Mouse (Mus musculus) c-Kit-positive CD71-positive TER-119-positive erythroid progenitor cells, embryonic 14.5 days (primary cell): ENCODE results near the gene Slc2a8.
"Not testable (repeated sequence)": the region's sequence is repeated elsewhere in the genome, so short reads cannot be mapped to it uniquely, and the experiment has no call there.

Experiments used
- DNase-seq: peaks from one replicate; pipeline ENCODE4 v3.0.0-alpha.2; 2013; ENCODE audit warnings: low spot score

The Slc2a8 gene

GRCm38 (mm10) chr2:32981725-32982271 lies at the start of gene Slc2a8:
TSS of gene Slc2a8 (minus strand) at chr2:32982083.
- DNase-seq: peak; percentile 88

- no peak for DNase-seq
These were observed 43.2 kb upstream of the Slc2a8 start for GRCm38 (mm10) chr2:33025040-33025439.

GRCm38 (mm10) chr2:33024564-33024963 lies 42.7 kb upstream of the Slc2a8 start:
- DNase-seq: no peak

- DNase-seq: no peak
These were observed 41.0 kb upstream of the Slc2a8 start for GRCm38 (mm10) chr2:33022846-33023245.

GRCm38 (mm10) chr2:33018026-33018425 lies 36.1 kb upstream of the Slc2a8 start:
- DNase-seq: peak; percentile 13

GRCm38 (mm10) chr2:33017191-33017590 lies 35.3 kb upstream of the Slc2a8 start:
- no peak for DNase-seq

- DNase-seq: no peak
These were observed 33.0 kb upstream of the Slc2a8 start for GRCm38 (mm10) chr2:33014877-33015276.

GRCm38 (mm10) chr2:33009055-33009454 lies 27.2 kb upstream of the Slc2a8 start:
- DNase-seq: not testable (repeated sequence)

GRCm38 (mm10) chr2:33005041-33005440 lies 23.2 kb upstream of the Slc2a8 start:
- DNase-seq: no peak

GRCm38 (mm10) chr2:33002144-33002543 lies 20.3 kb upstream of the Slc2a8 start:
- no peak for DNase-seq

- DNase-seq: no peak
These were observed 17.9 kb upstream of the Slc2a8 start for GRCm38 (mm10) chr2:32999752-33000151.

GRCm38 (mm10) chr2:32997792-32998191 lies 15.9 kb upstream of the Slc2a8 start:
- no peak for DNase-seq

- DNase-seq: no peak
These were observed 15.2 kb upstream of the Slc2a8 start for GRCm38 (mm10) chr2:32997081-32997480.

- DNase-seq: no peak
These were observed 10.2 kb upstream of the Slc2a8 start for GRCm38 (mm10) chr2:32992130-32992529.

GRCm38 (mm10) chr2:32990167-32990832 lies 8.4 kb upstream of the Slc2a8 start:
- DNase-seq: no peak

- no peak for DNase-seq
These were observed 7.5 kb upstream of the Slc2a8 start for GRCm38 (mm10) chr2:32989376-32989775.

GRCm38 (mm10) chr2:32985844-32986243 lies 4.0 kb upstream of the Slc2a8 start:
- DNase-seq: no peak

GRCm38 (mm10) chr2:32983617-32984016 lies 1.7 kb upstream of the Slc2a8 start:
- DNase-seq: no peak

- DNase-seq: peak; percentile 13
These were observed 817 bp upstream of the Slc2a8 start for GRCm38 (mm10) chr2:32982700-32983099.

- peak; percentile 35 for DNase-seq
These were observed 602 bp downstream of the Slc2a8 start for GRCm38 (mm10) chr2:32981281-32981680.

- DNase-seq: no peak
These were observed 2.2 kb downstream of the Slc2a8 start for GRCm38 (mm10) chr2:32979675-32980074.

- DNase-seq: peak; percentile 23
These were observed 3.2 kb downstream of the Slc2a8 start for GRCm38 (mm10) chr2:32978675-32979074.

- DNase-seq: no peak
These were observed 4.8 kb downstream of the Slc2a8 start for GRCm38 (mm10) chr2:32977114-32977513.

GRCm38 (mm10) chr2:32974216-32974615 lies 7.7 kb downstream of the Slc2a8 start:
- DNase-seq: no peak
